Mouse (Mus musculus) liver, adult 2 months (tissue): ENCODE measurements around the gene Nod2.

ENCODE experiments used
- CTCF ChIP-seq: fragments of 200-500 bp; IDR thresholded peaks from 2 replicates; pipeline ENCODE4 v1.5.1; 2011; ENCODE audit warnings: low read depth, low read length, control low read depth
- POLR2A ChIP-seq: fragments of 200-500 bp; IDR thresholded peaks from 2 replicates; pipeline ENCODE4 v1.6.1; 2011; ENCODE audit warnings: low read length, control low read depth; ENCODE audit not compliant: insufficient read depth; ENCODE audit errors: extremely low read depth

- TF ChIP-seq CTCF (no peak), POLR2A (no peak)
These were observed 30.0 kb downstream of the Nod2 start for GRCm38 (mm10) chr8:88677071-88677470.
